Mouse (Mus musculus): ENCODE measurements around the gene Comt. TPM values are rescaled to one million over a fixed set of nuclear protein-coding genes. Genes with fewer than 3 reads are reported as not detected.
A peak's percentile ranks its signal among the peaks of the same experiment; 100 is the strongest.

The Comt gene
- polyA plus RNA-seq (2014; fragmentation: Nextera tagmentation; extraction: Ambion mirVana) = 60.8 and 64.0 TPM in 2 replicates

DNA sequence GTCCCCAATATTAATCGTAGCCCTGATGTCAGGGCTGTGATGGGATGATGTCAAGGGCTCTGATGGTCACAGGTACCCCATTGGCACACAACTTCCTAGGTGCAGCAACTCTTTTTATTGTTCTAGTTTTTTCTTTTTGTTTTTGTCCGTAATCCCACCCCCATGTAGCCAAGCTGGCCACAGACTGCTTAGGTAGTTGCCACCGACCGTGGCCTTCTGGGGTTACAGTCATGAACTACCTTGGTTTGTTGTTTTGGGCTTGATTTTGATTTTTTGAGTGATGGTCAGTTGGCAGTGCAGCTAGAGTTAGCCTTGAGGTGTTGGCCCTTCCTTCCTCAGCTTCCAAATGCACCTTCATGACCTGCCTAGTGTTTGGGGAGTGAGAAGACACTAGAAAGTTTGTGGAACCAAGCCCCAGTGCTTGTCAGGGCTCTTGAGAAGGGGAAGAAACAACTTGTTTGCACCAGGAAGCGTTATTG is at the start of gene Comt:
Gene Comt, minus strand, starts transcription at position 51 of the 479 bp plus-strand sequence.
- Histone ChIP-seq H3K9ac (ENCODE audit: low read length) (peak within 1 kb of the TSS; percentile 77), H3K9me3 (ENCODE audit: control insufficient read depth, low read length) (no peaks in the 10 kb centered on the region), H3K27me3 (ENCODE audit: control insufficient read depth, insufficient read depth, low read length) (no peaks in the 10 kb centered on the region), H3K4me1 (ENCODE audit: control insufficient read depth, insufficient read depth, low read length) (peaks cover 12% of the 10 kb centered on the region), H3K27ac (ENCODE audit: low read depth, low read length) (no peak within 1 kb of the TSS), H3K36me3 (ENCODE audit: control insufficient read depth, insufficient read depth, low read length) (no peaks in the 10 kb centered on the region), H3K4me3 (ENCODE audit: low read depth, low read length) (peak within 1 kb of the TSS; percentile 91), H3K4me2 (ENCODE audit: low read depth) (peak within 1 kb of the TSS; percentile 80)
- 69% methylated on average over 5 of the region's 5 CpGs for WGBS
- DNase-seq (ENCODE audit: low spot score) (no peak), ATAC-seq (ENCODE audit: insufficient read depth, low FRiP score, low TSS enrichment) (no peak; the same call in 1 of the 2 replicates)

DNA sequence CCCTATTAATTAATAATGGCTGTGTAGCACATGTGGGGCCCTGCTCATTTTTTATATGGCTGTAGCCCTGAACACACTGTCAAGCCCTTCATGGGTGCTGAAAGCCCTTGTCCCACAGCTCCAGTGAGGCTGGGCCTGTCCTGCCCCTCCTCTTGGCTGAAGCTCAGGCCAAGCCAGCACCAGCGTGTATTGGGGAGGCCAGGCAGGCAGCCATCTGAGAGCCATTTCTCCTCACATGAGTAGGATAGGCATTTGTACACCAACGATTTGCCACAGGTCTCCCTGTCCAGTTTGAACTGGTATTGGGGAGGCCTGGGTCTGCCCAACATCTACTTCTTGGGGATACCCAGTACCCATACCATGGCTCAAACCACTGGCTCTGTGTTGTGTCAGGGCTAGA is 47.4 kb upstream of the Comt start:
- no peak for DNase-seq (ENCODE audit: low spot score)
- H3K27me3 ChIP-seq (ENCODE audit: control insufficient read depth, insufficient read depth, low read length) = no peaks in the 10 kb centered on the region
- no peak overlapping the region for H3K9ac ChIP-seq (ENCODE audit: low read length)
- no peak overlapping the region for H3K27ac ChIP-seq (ENCODE audit: low read depth, low read length)
- WGBS = 82% methylated on average over 2 of the region's 2 CpGs
- no peaks in the 10 kb centered on the region for H3K4me1 ChIP-seq (ENCODE audit: control insufficient read depth, insufficient read depth, low read length)
- H3K4me2 ChIP-seq (ENCODE audit: low read depth) = no peak overlapping the region
- H3K36me3 ChIP-seq (ENCODE audit: control insufficient read depth, insufficient read depth, low read length) = no peaks in the 10 kb centered on the region; the same call in 1 of the 2 replicates
- no peak for ATAC-seq (ENCODE audit: insufficient read depth, low FRiP score, low TSS enrichment)
- H3K4me3 ChIP-seq (ENCODE audit: low read depth, low read length) = no peak overlapping the region
- H3K9me3 ChIP-seq (ENCODE audit: control insufficient read depth, low read length) = no peaks in the 10 kb centered on the region

DNA sequence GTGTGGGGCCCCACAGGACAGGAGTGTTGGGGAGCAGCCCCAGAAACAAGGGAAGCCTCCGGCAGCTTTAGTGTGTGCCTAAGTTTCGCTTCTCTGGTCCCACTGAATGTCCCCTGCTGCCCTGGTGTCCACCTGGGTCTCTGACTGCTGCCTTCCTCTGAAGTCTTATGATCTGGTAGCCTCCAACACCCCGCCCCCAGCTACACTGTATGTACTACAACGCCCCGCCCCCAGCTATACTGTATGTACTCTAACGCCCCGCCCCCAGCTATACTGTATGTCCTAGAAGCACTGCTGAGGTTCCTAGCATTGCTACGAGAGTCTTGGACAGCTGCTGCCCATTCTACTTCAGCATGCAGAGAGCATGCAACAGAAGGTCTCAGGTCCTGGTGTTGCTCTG is 46.3 kb upstream of the Comt start:
- no peaks in the 10 kb centered on the region; the same call in 1 of the 2 replicates for H3K36me3 ChIP-seq (ENCODE audit: control insufficient read depth, insufficient read depth, low read length)
- no peak overlapping the region for H3K4me2 ChIP-seq (ENCODE audit: low read depth)
- no peak overlapping the region for H3K27ac ChIP-seq (ENCODE audit: low read depth, low read length)
- no peak overlapping the region for H3K4me3 ChIP-seq (ENCODE audit: low read depth, low read length)
- no peaks in the 10 kb centered on the region for H3K27me3 ChIP-seq (ENCODE audit: control insufficient read depth, insufficient read depth, low read length)
- WGBS = 95% methylated on average over 8 of the region's 8 CpGs
- no peaks in the 10 kb centered on the region for H3K4me1 ChIP-seq (ENCODE audit: control insufficient read depth, insufficient read depth, low read length)
- H3K9ac ChIP-seq (ENCODE audit: low read length) = no peak overlapping the region
- ATAC-seq (ENCODE audit: insufficient read depth, low FRiP score, low TSS enrichment) (no peak), DNase-seq (ENCODE audit: low spot score) (no peak)
- no peaks in the 10 kb centered on the region for H3K9me3 ChIP-seq (ENCODE audit: control insufficient read depth, low read length)

DNA sequence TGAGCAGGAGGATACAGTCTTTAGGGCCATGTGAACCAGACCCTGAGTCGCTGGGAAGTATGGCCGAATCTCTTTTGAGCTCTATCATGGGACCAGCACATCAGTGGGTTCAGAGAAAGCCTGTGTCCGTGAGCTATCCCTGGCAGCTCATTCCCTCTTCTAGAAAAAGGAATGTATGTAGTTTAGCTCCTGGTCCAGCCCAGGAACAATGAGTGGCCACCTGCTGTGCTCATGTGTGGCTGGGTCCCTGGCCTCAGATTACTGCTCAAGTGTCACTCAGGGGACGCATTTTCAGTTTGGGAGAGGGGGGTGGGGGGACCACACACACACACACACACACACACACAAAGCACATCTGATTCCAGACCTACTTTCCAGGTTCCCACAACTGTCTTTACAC is 45.8 kb upstream of the Comt start:
- no peak overlapping the region for H3K27ac ChIP-seq (ENCODE audit: low read depth, low read length)
- no peaks in the 10 kb centered on the region for H3K9me3 ChIP-seq (ENCODE audit: control insufficient read depth, low read length)
- ATAC-seq (ENCODE audit: insufficient read depth, low FRiP score, low TSS enrichment) (no peak), DNase-seq (ENCODE audit: low spot score) (no peak)
- WGBS = 72% methylated on average over 4 of the region's 4 CpGs
- H3K36me3 ChIP-seq (ENCODE audit: control insufficient read depth, insufficient read depth, low read length) = no peaks in the 10 kb centered on the region
- no peak overlapping the region for H3K4me2 ChIP-seq (ENCODE audit: low read depth)
- no peaks in the 10 kb centered on the region for H3K4me1 ChIP-seq (ENCODE audit: control insufficient read depth, insufficient read depth, low read length)
- H3K9ac ChIP-seq (ENCODE audit: low read length) = no peak overlapping the region
- no peak overlapping the region for H3K4me3 ChIP-seq (ENCODE audit: low read depth, low read length)
- no peaks in the 10 kb centered on the region for H3K27me3 ChIP-seq (ENCODE audit: control insufficient read depth, insufficient read depth, low read length)

DNA sequence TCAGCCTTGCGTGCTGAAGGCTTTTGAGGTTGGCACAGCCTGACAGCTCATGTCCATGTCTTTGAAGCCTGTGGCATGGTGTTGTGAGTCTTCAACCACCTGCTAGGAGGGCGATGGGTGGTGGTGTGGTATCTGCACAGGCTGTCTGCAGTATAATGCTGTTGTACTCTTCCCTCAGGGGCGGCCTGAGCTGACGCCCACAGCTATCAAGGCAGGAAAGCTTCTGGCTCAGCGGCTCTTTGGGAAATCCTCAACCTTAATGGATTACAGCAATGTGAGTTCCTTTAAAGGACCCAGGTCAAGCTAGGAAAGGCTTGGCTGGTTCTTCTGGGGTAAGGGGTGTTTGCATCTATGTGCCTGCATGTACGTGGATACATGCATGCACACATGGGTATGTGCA is 45.3 kb upstream of the Comt start:
- Histone ChIP-seq H3K27ac (ENCODE audit: low read depth, low read length) (no peak overlapping the region), H3K9ac (ENCODE audit: low read length) (no peak overlapping the region), H3K9me3 (ENCODE audit: control insufficient read depth, low read length) (no peaks in the 10 kb centered on the region), H3K4me1 (ENCODE audit: control insufficient read depth, insufficient read depth, low read length) (no peaks in the 10 kb centered on the region), H3K4me2 (ENCODE audit: low read depth) (no peak overlapping the region), H3K36me3 (ENCODE audit: control insufficient read depth, insufficient read depth, low read length) (no peaks in the 10 kb centered on the region), H3K27me3 (ENCODE audit: control insufficient read depth, insufficient read depth, low read length) (no peaks in the 10 kb centered on the region), H3K4me3 (ENCODE audit: low read depth, low read length) (no peak overlapping the region)
- ATAC-seq (ENCODE audit: insufficient read depth, low FRiP score, low TSS enrichment) (no peak), DNase-seq (ENCODE audit: low spot score) (no peak)
- 78% methylated on average over 6 of the region's 6 CpGs for WGBS

DNA sequence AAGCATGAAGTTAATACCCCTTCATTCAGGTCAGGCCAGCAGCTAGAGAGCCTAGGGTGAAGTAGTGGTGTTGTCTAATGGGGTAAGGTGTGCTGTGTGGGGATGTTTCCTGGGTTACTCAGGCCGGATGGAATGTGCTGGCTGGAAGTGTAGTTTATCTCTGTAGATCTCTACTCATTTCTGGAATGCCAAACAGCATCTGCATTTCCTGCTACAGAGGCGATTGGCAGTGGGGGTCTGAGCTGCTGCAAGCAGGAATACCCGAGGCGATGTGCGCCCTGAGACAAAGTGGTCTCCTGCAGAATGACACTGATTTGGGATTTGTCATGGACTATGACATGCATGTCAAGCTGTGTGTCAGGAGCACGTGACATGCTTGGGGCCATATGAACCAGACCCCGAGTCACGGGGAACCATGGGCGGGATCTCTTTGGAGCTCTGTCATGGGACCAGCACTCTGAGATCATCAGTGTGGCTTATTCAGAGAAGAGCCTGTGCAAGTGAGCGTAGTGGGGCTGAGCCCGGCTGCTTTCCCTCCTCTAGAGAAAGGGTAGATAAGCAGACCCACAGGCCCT is 44.8 kb upstream of the Comt start:
- Histone ChIP-seq H3K9me3 (ENCODE audit: control insufficient read depth, low read length) (no peaks in the 10 kb centered on the region), H3K4me2 (ENCODE audit: low read depth) (no peak overlapping the region), H3K27me3 (ENCODE audit: control insufficient read depth, insufficient read depth, low read length) (no peaks in the 10 kb centered on the region), H3K27ac (ENCODE audit: low read depth, low read length) (no peak overlapping the region), H3K4me1 (ENCODE audit: control insufficient read depth, insufficient read depth, low read length) (no peaks in the 10 kb centered on the region), H3K4me3 (ENCODE audit: low read depth, low read length) (no peak overlapping the region), H3K9ac (ENCODE audit: low read length) (no peak overlapping the region), H3K36me3 (ENCODE audit: control insufficient read depth, insufficient read depth, low read length) (no peaks in the 10 kb centered on the region)
- WGBS = 90% methylated on average over 11 of the region's 11 CpGs
- DNase-seq (ENCODE audit: low spot score) (no peak), ATAC-seq (ENCODE audit: insufficient read depth, low FRiP score, low TSS enrichment) (no peak)

DNA sequence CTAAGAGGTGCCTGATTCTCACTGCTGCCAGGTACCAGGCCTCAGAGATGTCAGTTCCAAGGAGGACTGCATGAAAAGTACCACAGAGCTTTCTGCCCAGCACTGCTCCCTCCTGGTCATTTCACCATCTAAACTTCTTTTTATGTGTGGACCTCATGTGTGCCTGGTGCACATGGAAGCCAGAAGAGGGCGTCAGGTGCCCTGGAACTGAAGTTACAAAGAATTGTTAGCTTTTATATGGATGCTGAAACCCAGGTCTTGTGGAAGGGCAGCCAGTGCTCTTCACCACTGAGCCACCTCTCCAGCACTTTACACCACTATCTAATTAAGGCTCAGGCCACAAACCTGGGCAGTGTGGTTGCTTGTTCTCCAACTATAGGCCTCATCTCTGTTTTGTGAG is 44.2 kb upstream of the Comt start:
- H3K4me3 ChIP-seq (ENCODE audit: low read depth, low read length) = no peak overlapping the region
- H3K36me3 ChIP-seq (ENCODE audit: control insufficient read depth, insufficient read depth, low read length) = no peaks in the 10 kb centered on the region
- DNase-seq (ENCODE audit: low spot score) (no peak), ATAC-seq (ENCODE audit: insufficient read depth, low FRiP score, low TSS enrichment) (no peak)
- H3K9ac ChIP-seq (ENCODE audit: low read length) = no peak overlapping the region
- WGBS = 38% methylated on average over 1 of the region's 1 CpGs
- no peaks in the 10 kb centered on the region for H3K4me1 ChIP-seq (ENCODE audit: control insufficient read depth, insufficient read depth, low read length)
- H3K27me3 ChIP-seq (ENCODE audit: control insufficient read depth, insufficient read depth, low read length) = no peaks in the 10 kb centered on the region
- H3K9me3 ChIP-seq (ENCODE audit: control insufficient read depth, low read length) = no peaks in the 10 kb centered on the region
- no peak overlapping the region for H3K27ac ChIP-seq (ENCODE audit: low read depth, low read length)
- no peak overlapping the region for H3K4me2 ChIP-seq (ENCODE audit: low read depth)

DNA sequence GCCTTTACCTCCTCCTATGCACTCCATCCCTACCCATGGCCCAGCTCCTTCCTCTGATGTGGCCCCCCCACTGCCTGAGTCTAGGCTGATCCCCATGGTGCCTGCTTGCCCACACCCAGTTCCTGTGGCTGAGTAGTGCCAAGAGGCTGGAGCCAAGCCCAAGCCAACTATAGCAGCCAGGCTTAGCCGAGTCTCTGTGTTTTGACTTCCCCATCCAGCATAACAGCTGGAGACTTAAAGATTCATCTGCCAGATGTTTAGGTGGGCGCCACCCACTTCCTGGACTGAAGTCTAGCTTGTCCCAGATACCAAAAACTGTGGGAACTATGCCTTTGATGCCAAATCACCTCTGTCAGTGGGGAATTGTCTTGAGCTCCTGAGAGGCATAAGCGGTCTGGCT is 37.6 kb upstream of the Comt start:
- H3K4me3 ChIP-seq (ENCODE audit: low read depth, low read length) = no peak overlapping the region
- peaks cover 7% of the 10 kb centered on the region for H3K4me1 ChIP-seq (ENCODE audit: control insufficient read depth, insufficient read depth, low read length)
- DNase-seq (ENCODE audit: low spot score) (no peak), ATAC-seq (ENCODE audit: insufficient read depth, low FRiP score, low TSS enrichment) (no peak)
- WGBS = 76% methylated on average over 3 of the region's 3 CpGs
- no peaks in the 10 kb centered on the region for H3K36me3 ChIP-seq (ENCODE audit: control insufficient read depth, insufficient read depth, low read length)
- H3K9ac ChIP-seq (ENCODE audit: low read length) = no peak overlapping the region
- no peaks in the 10 kb centered on the region for H3K27me3 ChIP-seq (ENCODE audit: control insufficient read depth, insufficient read depth, low read length)
- no peak overlapping the region for H3K27ac ChIP-seq (ENCODE audit: low read depth, low read length)
- no peaks in the 10 kb centered on the region for H3K9me3 ChIP-seq (ENCODE audit: control insufficient read depth, low read length)
- H3K4me2 ChIP-seq (ENCODE audit: low read depth) = no peak overlapping the region

DNA sequence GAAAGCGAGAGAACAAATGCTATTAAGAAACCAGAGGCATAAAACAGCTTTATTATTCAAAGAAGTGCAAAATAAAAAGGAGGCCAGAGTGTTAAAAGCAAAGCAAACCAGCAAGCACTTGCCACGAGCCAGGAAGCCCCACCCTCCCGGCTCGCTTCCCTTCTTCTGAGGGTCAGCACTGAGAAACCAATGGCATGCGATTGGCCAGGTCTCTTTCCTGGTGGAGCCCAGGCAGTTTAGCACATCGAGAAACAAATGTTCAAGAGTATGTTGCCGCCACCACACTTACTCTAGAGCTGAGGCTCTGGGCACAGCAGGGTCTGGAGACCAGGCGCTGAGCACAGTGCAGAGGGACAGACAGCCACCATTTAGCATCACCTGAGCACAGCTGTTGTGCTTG is 35.9 kb upstream of the Comt start:
- 46% methylated on average over 8 of the region's 8 CpGs for WGBS
- Histone ChIP-seq H3K36me3 (ENCODE audit: control insufficient read depth, insufficient read depth, low read length) (no peaks in the 10 kb centered on the region), H3K9ac (ENCODE audit: low read length) (no peak overlapping the region), H3K9me3 (ENCODE audit: control insufficient read depth, low read length) (no peaks in the 10 kb centered on the region), H3K4me3 (ENCODE audit: low read depth, low read length) (no peak overlapping the region), H3K4me1 (ENCODE audit: control insufficient read depth, insufficient read depth, low read length) (peaks cover 12% of the 10 kb centered on the region), H3K4me2 (ENCODE audit: low read depth) (no peak overlapping the region), H3K27me3 (ENCODE audit: control insufficient read depth, insufficient read depth, low read length) (no peaks in the 10 kb centered on the region), H3K27ac (ENCODE audit: low read depth, low read length) (no peak overlapping the region)
- DNase-seq (ENCODE audit: low spot score) (no peak), ATAC-seq (ENCODE audit: insufficient read depth, low FRiP score, low TSS enrichment) (no peak)
